Mouse (Mus musculus): ENCODE measurements at regions not wholly inside any gene's neighbourhood (a gene's known extent, or its start where the extent isn't known, plus 50 kb on each side); places are given as distances from the start of the nearest gene placed in this dataset.

DNA sequence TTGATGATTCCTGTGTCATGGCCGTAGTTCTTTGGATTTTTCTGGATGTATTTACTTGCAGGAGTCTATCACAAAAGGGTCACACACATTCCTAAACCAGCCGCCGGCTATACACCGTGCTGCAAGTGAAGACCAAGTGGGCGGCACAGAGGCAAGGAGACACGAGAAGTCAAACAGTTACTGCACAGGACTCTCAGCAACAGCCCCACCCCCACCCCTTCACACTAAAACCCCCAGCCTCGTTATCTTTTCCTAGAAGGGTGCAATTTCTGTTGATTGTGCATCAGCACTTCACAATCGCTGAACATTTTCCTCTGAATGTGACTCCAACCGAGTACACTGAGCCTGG is 126.9 kb upstream of the Klf14 start:
- peak; percentile 10 for ATAC-seq

DNA sequence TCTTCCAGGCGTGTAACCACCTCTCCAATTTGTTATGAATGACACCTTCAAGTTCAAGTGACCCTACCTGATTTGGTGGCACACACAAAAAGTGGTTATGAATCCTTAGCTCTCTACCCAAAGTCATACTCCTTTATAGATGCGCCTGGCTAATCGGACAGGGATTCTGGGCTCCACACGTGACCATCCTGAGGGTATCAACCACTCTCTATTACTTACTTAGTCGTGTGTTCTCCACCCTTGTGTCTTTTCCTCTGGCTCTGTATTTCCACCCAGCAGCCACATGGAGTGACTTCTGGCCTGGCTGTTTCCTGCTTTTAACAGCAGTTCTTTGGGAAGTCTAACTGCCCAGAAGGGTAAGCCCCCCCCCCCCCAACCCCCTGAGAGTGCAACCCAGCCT is 127.4 kb upstream of the Klf14 start:
- ATAC-seq = no peak

- no peak for ATAC-seq
Observed at GRCm38 (mm10) chr6:31086798-31087360, 128.0 kb upstream of the Klf14 start.

- ATAC-seq = no peak
Observed at GRCm38 (mm10) chr6:31087511-31087910, 128.6 kb upstream of the Klf14 start.

- ATAC-seq = peak; percentile 28
Observed at GRCm38 (mm10) chr6:31088147-31088972, 129.5 kb upstream of the Klf14 start.

- ATAC-seq = no peak
Observed at GRCm38 (mm10) chr6:31088973-31089368, 130.1 kb upstream of the Klf14 start.

DNA sequence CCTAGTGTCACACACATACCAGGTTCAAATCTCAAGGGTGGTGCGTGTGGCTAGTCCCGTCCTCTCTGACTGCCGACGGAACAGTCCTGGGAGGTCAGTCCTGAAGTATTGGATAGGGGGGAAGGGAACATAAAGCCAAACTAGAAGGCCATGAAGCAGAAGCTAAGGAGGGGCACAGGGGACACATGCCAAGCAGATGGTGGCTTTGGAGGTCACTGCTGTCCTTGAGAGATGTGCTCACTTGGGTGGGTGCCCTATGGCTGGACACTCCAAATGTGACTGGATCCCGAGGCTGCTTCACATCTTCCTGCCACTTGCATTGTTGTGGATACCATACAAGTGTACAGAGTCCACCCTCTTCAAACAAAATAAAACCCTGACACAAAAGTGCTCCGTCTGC is 131.4 kb upstream of the Klf14 start:
- no peak for ATAC-seq

- ATAC-seq = no peak
Observed at GRCm38 (mm10) chr6:31090791-31091190, 131.9 kb upstream of the Klf14 start.

DNA sequence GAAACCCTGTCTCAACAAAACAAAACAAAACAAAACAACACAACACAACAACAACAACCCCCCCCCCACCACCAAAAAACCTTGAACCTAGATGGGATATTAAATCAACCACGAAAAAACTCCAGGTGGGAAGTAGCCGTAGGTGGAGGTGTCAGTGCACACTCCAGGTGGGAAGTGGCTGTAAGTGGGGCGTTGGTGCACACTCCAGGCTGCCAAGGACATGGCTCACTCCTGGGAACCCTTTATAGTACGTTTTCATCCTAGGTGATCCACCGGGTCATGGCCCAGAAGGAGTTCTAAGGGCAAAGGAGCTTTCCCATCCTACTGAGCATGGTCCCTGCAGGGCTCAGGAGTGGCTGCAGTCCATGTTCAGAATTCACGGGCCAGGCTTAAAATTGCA is 133.4 kb upstream of the Klf14 start:
- no peak for ATAC-seq

GRCm38 (mm10) chr6:31092760-31093159 is 133.9 kb upstream of the Klf14 start:
- no peak for ATAC-seq

DNA sequence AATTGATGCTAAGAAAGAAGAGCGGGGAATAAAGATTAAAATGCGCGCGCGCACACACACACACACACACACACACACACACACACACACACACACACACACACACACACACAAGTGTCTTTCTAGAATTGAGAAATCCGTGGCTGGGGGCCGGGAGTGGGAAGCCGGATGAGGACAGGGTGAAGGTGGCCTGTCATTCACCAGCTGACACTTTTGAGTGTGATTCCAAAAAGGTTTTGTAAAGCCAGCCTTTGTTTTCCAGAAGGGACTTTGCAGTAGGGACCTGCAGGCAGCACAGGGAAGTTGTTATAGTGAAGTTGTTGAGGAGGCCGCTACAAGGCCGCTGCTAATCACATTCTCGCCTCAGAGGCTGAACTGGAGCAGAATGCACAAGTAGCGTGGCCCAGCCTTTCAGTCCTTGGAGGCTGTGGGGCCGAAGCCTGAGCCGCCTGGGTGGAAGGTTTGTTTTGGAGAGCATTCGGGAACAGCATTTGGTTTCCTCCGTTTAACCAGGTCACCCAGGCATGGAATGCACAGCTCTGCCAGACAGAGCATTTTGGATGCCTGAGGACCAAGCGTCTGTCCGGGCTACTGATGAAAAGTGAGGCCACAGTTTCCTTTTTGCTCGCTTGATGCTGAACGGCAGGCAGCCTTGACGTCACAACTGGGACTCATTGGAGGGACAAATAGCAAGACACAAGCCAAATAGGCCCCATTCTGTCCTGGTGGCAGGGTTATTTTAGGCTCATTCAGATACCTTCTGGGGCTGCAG is 137.3 kb upstream of the Klf14 start:
- no peak for ATAC-seq

GRCm38 (mm10) chr6:31096787-31097186 is 137.9 kb upstream of the Klf14 start:
- no peak for ATAC-seq

GRCm38 (mm10) chr6:31097254-31097653 is 138.4 kb upstream of the Klf14 start:
- no peak for ATAC-seq

- no peak for ATAC-seq
Observed at GRCm38 (mm10) chr6:31098106-31098505, 139.2 kb upstream of the Klf14 start.

GRCm38 (mm10) chr6:31100084-31100579 is 141.3 kb upstream of the Klf14 start:
- peak; percentile 10 for ATAC-seq

- ATAC-seq = peak; percentile 69
Observed at GRCm38 (mm10) chr6:31100749-31101148, 141.9 kb upstream of the Klf14 start.

- no peak for ATAC-seq
Observed at GRCm38 (mm10) chr6:31106144-31106836, 147.4 kb upstream of the Klf14 start.

- ATAC-seq = no peak
Observed at GRCm38 (mm10) chr6:31106856-31107359, 148.0 kb upstream of the Klf14 start.

GRCm38 (mm10) chr6:31107360-31107759 is 148.5 kb upstream of the Klf14 start:
- no peak for ATAC-seq

DNA sequence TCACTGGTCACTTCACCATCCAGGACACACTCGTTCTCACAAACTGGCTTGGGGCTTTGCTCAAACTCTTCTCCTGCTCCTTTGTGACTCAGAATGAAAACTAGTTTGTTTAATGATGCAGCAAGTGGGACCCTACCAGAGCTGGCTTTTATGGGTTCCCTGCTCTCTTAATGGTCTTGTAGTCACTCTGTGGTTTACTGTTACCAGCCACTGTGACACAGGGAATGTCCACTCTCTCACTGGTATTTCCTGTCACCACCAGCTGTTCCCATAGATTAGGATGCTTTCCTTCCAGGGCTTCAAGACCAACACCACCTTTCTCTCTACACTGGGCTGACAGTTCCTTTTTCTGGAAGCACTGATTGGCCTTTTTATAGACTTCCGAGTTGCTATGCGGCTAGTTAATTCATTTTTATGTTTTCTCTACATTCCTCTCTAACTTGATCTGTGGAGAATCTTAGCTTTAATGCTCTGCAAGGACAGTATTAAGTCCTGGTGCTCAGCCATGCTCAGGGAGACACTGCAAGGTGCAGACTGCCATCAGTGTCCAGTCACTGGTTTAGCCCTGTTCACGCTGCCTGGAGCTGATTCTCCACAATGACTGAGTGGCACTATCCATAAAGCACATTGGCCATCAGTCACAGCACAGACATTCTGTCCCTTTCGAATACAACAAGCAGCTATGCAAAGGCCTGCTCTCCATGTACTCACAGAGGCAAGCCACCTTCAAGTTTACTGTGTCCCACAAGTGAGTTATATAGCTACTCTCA is 149.2 kb upstream of the Klf14 start:
- no peak for ATAC-seq

DNA sequence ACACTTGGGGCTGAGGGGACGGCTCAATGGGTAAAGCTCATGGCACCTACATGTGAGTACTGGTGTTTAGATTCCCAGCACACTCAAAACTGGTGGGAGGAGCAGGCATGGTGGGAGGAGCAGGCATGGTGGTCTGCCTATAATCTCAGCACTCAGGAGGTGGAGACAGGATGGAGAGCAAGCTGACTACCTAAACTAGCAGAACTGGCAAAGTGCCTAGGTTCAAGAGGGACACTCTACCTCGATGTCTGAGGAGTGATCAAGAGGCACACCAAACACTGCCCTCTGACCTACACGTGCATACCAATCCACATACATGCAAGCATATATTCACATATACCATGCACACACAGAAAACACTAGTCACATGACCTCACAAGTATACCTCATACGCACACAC is 150.7 kb upstream of the Klf14 start:
- ATAC-seq = no peak
